31 mouse cellular contexts compared by ENCODE assay signal in genomic region chr17:86382885-86383284, GRCm38 (mm10).
DNase-seq lines count a peak whose midpoint lies in the region; ATAC-seq lines count a peak whose summit lies in the region.
"Had no signal": no experiment of that assay in that cellular context is flagged by ENCODE, and none has a peak within 500 bp of the region (broad histone marks: within the 10 kb centered on the region; RNA-seq: fewer than 3 reads in every experiment).

No protein-coding gene starts in this region.

- no peak for ATAC-seq in forebrain, embryonic 15.5 days (replicated peaks)
- ATAC-seq in forebrain, embryonic 12.5 days (ENCODE audit: low FRiP score): no peak
- peak; percentile 36; the same call in 1 of the 2 replicates for ATAC-seq in lung, embryonic 15.5 days (ENCODE audit: borderline replicate concordance, extremely low read depth, low FRiP score, low TSS enrichment)
- ATAC-seq in embryonic facial prominence, embryonic 14.5 days (ENCODE audit: low read depth): 0 out of 2 replicates have a peak, but pooled peaks have one; percentile 67
- ATAC-seq: activated CD4-positive, CD25-positive, alpha-beta regulatory T cell, adult 4 months; intestine, embryonic 16.5 days; midbrain, embryonic 13.5 days had no signal

- no peak overlapping the region for H3K4me2 ChIP-seq in forebrain, embryonic 15.5 days (replicated peaks)
- H3K4me2 ChIP-seq in forebrain, embryonic 12.5 days: no peak overlapping the region
- no peak overlapping the region for H3K4me2 ChIP-seq in lung, embryonic 15.5 days
- H3K4me2 ChIP-seq in embryonic facial prominence, embryonic 14.5 days (ENCODE audit: low read depth, low read length): no peak overlapping the region
- H3K4me2 ChIP-seq: embryonic facial prominence, embryonic 12.5 days; heart, embryonic 11.5 days; hindbrain, embryonic 13.5 days; limb, embryonic 13.5 days; liver, embryonic 13.5 days; midbrain, embryonic 13.5 days; neural tube, embryonic 13.5 days; stomach, embryonic 15.5 days had no signal

- peak overlapping the region; percentile 51 for H3K27ac ChIP-seq in forebrain, embryonic 15.5 days (replicated peaks)
- H3K27ac ChIP-seq in forebrain, embryonic 12.5 days: no peak overlapping the region
- H3K27ac ChIP-seq in lung, embryonic 15.5 days: no peak overlapping the region
- no peak overlapping the region for H3K27ac ChIP-seq in embryonic facial prominence, embryonic 14.5 days (replicated peaks; ENCODE audit: low read depth, low read length)
- H3K27ac ChIP-seq in limb, embryonic 10.5 days: peak overlapping the region; percentile 67; the same call in 1 of the 2 replicates
- H3K27ac ChIP-seq: embryonic facial prominence, embryonic 12.5 days; gastrocnemius, adult 2 months; hindbrain, embryonic 13.5 days; limb, embryonic 13.5 days; liver, embryonic 13.5 days; macrophage; midbrain, embryonic 13.5 days; neural tube, embryonic 13.5 days; stomach, embryonic 15.5 days had no signal

- no peak overlapping the region for H3K9ac ChIP-seq in forebrain, embryonic 15.5 days (replicated peaks)
- no peak overlapping the region for H3K9ac ChIP-seq in forebrain, embryonic 12.5 days
- no peak overlapping the region for H3K9ac ChIP-seq in lung, embryonic 15.5 days
- no peak overlapping the region for H3K9ac ChIP-seq in embryonic facial prominence, embryonic 14.5 days (ENCODE audit: low read depth, low read length)
- H3K9ac ChIP-seq: embryonic facial prominence, embryonic 12.5 days; hindbrain, embryonic 13.5 days; limb, embryonic 13.5 days; liver, embryonic 13.5 days; midbrain, embryonic 13.5 days; neural tube, embryonic 13.5 days; stomach, embryonic 15.5 days had no signal

- no peaks in the 10 kb centered on the region for H3K36me3 ChIP-seq in forebrain, embryonic 15.5 days
- H3K36me3 ChIP-seq in forebrain, embryonic 12.5 days (replicated peaks): no peaks in the 10 kb centered on the region
- no peaks in the 10 kb centered on the region for H3K36me3 ChIP-seq in lung, embryonic 15.5 days
- H3K36me3 ChIP-seq in embryonic facial prominence, embryonic 14.5 days (ENCODE audit: control insufficient read depth, insufficient read depth, low read length): no peaks in the 10 kb centered on the region
- H3K36me3 ChIP-seq in limb, embryonic 10.5 days: no peaks in the 10 kb centered on the region
- H3K36me3 ChIP-seq: embryonic facial prominence, embryonic 12.5 days; hindbrain, embryonic 13.5 days; limb, embryonic 13.5 days; liver, embryonic 13.5 days; midbrain, embryonic 13.5 days; neural tube, embryonic 13.5 days; stomach, embryonic 15.5 days had no signal

- WGBS in forebrain, embryonic 15.5 days: 17% methylated on average over 2 of the region's 2 CpGs
- 35% methylated on average over 2 of the region's 2 CpGs for WGBS in forebrain, embryonic 12.5 days
- 6% methylated on average over 2 of the region's 2 CpGs for WGBS in lung, embryonic 15.5 days
- 6% methylated on average over 2 of the region's 2 CpGs for WGBS in embryonic facial prominence, embryonic 14.5 days
- 7% methylated on average over 2 of the region's 2 CpGs for WGBS in limb, embryonic 10.5 days

- H3K27me3 ChIP-seq in forebrain, embryonic 15.5 days: no peaks in the 10 kb centered on the region
- H3K27me3 ChIP-seq in forebrain, embryonic 12.5 days: no peaks in the 10 kb centered on the region
- H3K27me3 ChIP-seq in lung, embryonic 15.5 days: no peaks in the 10 kb centered on the region
- no peaks in the 10 kb centered on the region for H3K27me3 ChIP-seq in embryonic facial prominence, embryonic 14.5 days (replicated peaks; ENCODE audit: control insufficient read depth, insufficient read depth, low read length)
- no peaks in the 10 kb centered on the region for H3K27me3 ChIP-seq in limb, embryonic 10.5 days (ENCODE audit: low read depth, poor library complexity, severe bottlenecking)
- H3K27me3 ChIP-seq: embryonic facial prominence, embryonic 12.5 days; hindbrain, embryonic 13.5 days; limb, embryonic 13.5 days; liver, embryonic 13.5 days; midbrain, embryonic 13.5 days; neural tube, embryonic 13.5 days; stomach, embryonic 15.5 days had no signal

- DNase-seq in lung, postnatal 36 days: no peak
- peak; percentile 77 for DNase-seq in embryonic facial prominence, embryonic 14.5 days (ENCODE audit: low spot score)
- DNase-seq in limb, embryonic 10.5 days (ENCODE audit: low spot score): no peak
- DNase-seq in cerebellum, adult 11-12 months: no peak
- no peak for DNase-seq in kidney, postnatal 4 days
- DNase-seq: adrenal gland, adult 2 months; adrenal gland, postnatal 36 days; B cell, adult 2 months; cerebellum, adult 8-10 months; gastrocnemius, adult 2 months; gastrocnemius, postnatal 36 days; heart, adult 18-20 months; heart, postnatal 4 days; kidney, adult 8-10 months; kidney, postnatal 36 days; layer of hippocampus, adult 9-11 months; lung, adult 18-20 months had no signal

- H3K4me1 ChIP-seq in forebrain, embryonic 15.5 days: peaks cover 24% of the 10 kb centered on the region
- peaks cover 15% of the 10 kb centered on the region for H3K4me1 ChIP-seq in forebrain, embryonic 12.5 days
- H3K4me1 ChIP-seq in lung, embryonic 15.5 days: peaks cover 21% of the 10 kb centered on the region
- peaks cover 36% of the 10 kb centered on the region for H3K4me1 ChIP-seq in embryonic facial prominence, embryonic 14.5 days (ENCODE audit: control insufficient read depth, insufficient read depth, low read length)
- peaks cover 75% of the 10 kb centered on the region for H3K4me1 ChIP-seq in limb, embryonic 10.5 days

- H3K4me3 ChIP-seq in forebrain, embryonic 15.5 days: no peak overlapping the region
- H3K4me3 ChIP-seq in forebrain, embryonic 12.5 days (replicated peaks): no peak overlapping the region
- H3K4me3 ChIP-seq in lung, embryonic 15.5 days: no peak overlapping the region
- H3K4me3 ChIP-seq in embryonic facial prominence, embryonic 14.5 days (ENCODE audit: low read depth, low read length): no peak overlapping the region
- H3K4me3 ChIP-seq in limb, embryonic 10.5 days: no peak overlapping the region
- H3K4me3 ChIP-seq: embryonic facial prominence, embryonic 12.5 days; gastrocnemius, adult 2 months; hindbrain, embryonic 13.5 days; limb, embryonic 13.5 days; liver, embryonic 13.5 days; midbrain, embryonic 13.5 days; neural tube, embryonic 13.5 days; stomach, embryonic 15.5 days had no signal

- no peaks in the 10 kb centered on the region for H3K9me3 ChIP-seq in forebrain, embryonic 15.5 days
- no peaks in the 10 kb centered on the region for H3K9me3 ChIP-seq in forebrain, embryonic 12.5 days
- no peaks in the 10 kb centered on the region for H3K9me3 ChIP-seq in lung, embryonic 15.5 days
- no peaks in the 10 kb centered on the region for H3K9me3 ChIP-seq in embryonic facial prominence, embryonic 14.5 days (ENCODE audit: control insufficient read depth, low read length)
- no peaks in the 10 kb centered on the region for H3K9me3 ChIP-seq in limb, embryonic 10.5 days (replicated peaks)
- H3K9me3 ChIP-seq: embryonic facial prominence, embryonic 12.5 days; hindbrain, embryonic 13.5 days; limb, embryonic 13.5 days; liver, embryonic 13.5 days; midbrain, embryonic 13.5 days; neural tube, embryonic 13.5 days; stomach, embryonic 15.5 days had no signal

Comparison
In these comparisons a context has a peak if more than half of its experiments do, and no peak if none do; other contexts are left out.
1. H3K27ac ChIP-seq: peak in forebrain, embryonic 15.5 days (single experiment) and limb, embryonic 10.5 days (single experiment); none in forebrain, embryonic 12.5 days (single experiment), lung, embryonic 15.5 days (single experiment) and embryonic facial prominence, embryonic 14.5 days (single experiment).
2. ATAC-seq: peak in lung, embryonic 15.5 days (single experiment) and embryonic facial prominence, embryonic 14.5 days (single experiment); none in forebrain, embryonic 15.5 days (single experiment) and forebrain, embryonic 12.5 days (single experiment).